Mouse (Mus musculus) brain, embryonic 14.5 days (tissue): ENCODE results near the gene 4930432K21Rik.

Experiments used
- CTCF ChIP-seq: fragments of 200-500 bp; IDR thresholded peaks from 2 replicates; pipeline ENCODE4 v1.5.1; 2012; ENCODE audit warnings: inconsistent platforms, mild to moderate bottlenecking, moderate library complexity, borderline replicate concordance; ENCODE audit not compliant: insufficient read depth, insufficient read length; ENCODE audit errors: extremely low read depth
- POLR2A ChIP-seq: fragments of 200-500 bp; IDR thresholded peaks from 2 replicates; pipeline ENCODE4 v1.6.1; 2012; ENCODE audit warnings: mild to moderate bottlenecking, inconsistent platforms, borderline replicate concordance; ENCODE audit not compliant: poor library complexity, insufficient read depth, insufficient read length, severe bottlenecking; ENCODE audit errors: extremely low read depth

DNA sequence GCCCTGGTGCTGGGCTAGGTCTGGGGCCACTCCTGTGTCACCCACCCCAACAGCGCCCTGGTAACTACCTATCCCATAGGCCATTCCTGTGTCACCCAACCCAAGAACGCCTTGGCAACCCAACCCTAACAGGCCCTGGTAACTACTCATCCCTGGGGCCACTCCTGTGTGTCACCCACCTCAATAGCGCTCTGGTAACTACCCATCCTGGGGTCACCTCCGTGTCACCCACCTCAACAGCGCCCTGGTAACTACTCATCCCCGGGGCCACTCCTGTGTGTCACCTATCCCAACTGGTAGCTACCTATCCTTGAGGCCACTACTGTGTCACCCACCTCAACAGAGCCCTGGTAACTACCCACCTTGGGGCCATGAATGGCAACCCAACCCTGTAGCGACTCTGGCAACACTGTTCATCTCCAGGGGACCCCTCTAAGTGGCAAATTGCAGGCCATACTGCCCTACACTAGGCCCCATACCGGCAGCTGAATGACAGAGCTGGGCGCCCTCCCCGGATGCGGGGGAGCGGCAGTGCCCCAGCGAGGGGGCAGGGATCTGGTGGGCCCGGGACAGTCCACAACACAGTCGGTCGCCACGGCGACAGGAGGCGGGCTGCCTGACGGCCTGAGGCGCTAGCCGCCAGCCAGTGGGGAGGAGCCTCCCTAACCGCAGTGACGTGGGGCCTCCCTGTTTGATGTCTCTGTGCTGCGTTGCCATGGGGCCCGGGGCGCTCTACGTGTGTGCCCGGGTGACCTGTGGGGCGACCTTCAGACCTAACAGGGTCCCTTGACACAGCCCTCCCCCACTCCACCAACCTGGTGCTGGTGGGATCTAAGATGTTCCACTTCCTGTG, 50.3 kb downstream of the 4930432K21Rik start:
- TF ChIP-seq CTCF = no peak
- TF ChIP-seq POLR2A = no peak
